Mouse (Mus musculus): ENCODE data around the gene Dpep3.

Gene Dpep3

DNA sequence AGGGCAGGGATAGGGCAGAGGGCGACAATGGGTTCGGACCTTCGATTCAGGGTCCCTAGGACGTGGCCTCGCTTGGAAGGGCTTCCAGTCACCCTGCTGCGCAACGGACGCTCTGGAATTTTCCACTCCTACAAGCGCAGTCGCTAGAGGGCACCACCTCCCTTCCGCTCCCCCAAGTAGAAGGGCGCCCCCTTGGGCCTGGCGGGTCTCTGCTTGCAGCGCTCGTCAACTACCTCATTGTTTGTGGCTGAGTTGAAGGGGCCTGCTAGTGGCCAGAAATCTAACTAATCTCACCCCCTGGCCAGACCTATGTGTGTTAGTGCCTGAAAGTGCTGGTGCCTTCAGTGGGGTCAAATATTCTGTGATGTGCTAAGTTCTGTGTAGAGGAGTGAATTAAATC, at the start of gene Dpep3:
TSS of gene Dpep3 (minus strand) at position 105 of the 400 bp plus-strand sequence.
- WGBS: 89% methylated on average over 15 of the region's 15 CpGs

DNA sequence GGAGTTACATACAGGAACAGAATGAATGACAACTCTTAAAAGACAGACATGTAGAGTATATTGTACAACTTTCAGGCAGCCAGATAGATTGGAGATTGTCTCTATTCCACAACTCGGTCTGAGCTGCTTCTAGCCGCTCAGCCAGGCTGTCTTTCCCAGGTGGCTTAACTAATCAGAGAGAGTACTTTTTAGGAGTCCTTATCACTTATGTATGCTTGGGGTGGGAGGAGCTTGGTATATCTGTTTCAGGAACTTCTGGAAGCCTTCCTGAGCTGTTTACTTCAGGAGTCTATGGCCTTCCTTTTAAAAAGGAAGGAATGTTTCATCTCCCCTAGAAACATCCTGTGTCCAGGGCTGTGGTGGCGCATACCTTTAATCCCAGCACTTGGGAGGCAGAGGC, 38.8 kb upstream of the Dpep3 start:
- WGBS: 91% methylated on average over 3 of the region's 3 CpGs

DNA sequence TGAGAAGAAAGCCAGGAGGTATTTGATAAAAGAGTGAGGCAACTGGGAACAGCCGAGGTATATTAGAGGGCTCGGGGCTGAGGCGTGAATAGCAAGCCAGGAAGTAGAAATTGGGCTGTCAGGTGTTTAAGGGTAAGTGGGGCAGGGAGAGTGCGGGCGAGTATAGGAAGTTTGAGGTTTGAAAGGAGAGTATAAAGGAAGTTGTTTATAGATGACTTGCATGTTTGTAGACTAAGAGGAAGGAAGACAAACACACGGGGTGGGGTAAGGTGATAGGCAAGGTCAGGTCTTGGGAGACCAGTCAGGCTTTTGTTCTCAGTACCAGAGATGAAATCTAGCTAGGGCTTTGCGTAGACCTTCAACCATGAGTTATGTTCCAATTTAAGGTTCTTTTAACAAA, 37.9 kb upstream of the Dpep3 start:
- WGBS: 88% methylated on average over 7 of the region's 7 CpGs

DNA sequence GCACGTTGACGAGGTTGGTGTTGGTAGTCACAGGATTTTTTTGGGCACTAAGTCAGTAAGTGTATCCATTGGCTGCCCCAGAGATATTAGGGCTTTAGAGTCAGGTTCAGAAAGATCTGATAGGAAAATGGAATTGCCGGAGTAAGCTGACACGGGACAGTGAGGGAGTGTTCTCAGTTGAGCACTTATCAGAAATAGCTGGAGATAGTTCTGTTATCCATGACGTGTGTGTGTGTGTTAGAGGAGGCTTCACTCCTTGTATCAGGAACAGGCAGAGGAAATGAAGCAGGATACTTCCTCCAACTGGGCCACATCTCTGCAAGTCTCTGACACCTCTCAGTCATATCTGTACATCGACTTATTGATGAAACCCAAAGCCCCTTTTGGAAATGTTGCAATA, 37.1 kb upstream of the Dpep3 start:
- 91% methylated on average over 6 of the region's 6 CpGs for WGBS

DNA sequence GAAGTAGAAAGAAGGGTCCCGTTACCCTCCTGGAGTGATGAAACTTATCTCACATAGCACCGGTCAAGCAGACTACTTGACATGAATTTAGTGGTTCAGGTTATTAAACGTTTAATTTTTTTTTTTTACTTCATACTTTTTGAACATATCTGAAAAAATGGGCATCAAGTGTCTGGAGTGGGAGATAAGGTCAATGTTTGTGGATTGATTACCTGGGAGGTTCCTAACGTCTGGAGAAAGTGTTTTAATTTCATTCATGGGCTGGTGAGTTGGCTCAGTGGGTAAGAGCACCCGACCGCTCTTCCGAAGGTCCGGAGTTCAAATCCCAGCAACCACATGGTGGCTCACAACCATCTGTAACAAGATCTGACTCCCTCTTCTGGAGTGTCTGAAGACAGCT, 33.0 kb upstream of the Dpep3 start:
- WGBS: 84% methylated on average over 8 of the region's 8 CpGs

DNA sequence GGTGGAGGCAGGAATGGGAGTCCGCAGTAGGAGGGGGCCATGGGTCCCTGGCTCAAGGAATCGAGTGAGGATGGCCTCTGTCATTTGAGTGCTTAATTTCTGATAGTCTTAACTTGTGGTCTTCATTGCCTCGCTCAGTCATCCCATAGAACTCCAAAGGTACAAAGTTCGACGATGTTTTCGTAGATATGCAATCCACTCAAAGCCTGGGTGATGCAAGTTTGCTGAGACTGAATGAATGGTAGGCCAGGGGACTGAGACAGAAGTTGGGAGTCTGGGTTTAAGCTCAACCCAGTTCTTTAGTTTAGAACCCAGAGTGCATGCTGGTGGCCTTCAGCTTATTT, 32.4 kb upstream of the Dpep3 start, which contains the start of gene Ddx28:
TSS of gene Ddx28 (minus strand) at position 240 of the 344 bp plus-strand sequence.
- WGBS: under 1% methylated on average over 6 of the region's 6 CpGs

DNA sequence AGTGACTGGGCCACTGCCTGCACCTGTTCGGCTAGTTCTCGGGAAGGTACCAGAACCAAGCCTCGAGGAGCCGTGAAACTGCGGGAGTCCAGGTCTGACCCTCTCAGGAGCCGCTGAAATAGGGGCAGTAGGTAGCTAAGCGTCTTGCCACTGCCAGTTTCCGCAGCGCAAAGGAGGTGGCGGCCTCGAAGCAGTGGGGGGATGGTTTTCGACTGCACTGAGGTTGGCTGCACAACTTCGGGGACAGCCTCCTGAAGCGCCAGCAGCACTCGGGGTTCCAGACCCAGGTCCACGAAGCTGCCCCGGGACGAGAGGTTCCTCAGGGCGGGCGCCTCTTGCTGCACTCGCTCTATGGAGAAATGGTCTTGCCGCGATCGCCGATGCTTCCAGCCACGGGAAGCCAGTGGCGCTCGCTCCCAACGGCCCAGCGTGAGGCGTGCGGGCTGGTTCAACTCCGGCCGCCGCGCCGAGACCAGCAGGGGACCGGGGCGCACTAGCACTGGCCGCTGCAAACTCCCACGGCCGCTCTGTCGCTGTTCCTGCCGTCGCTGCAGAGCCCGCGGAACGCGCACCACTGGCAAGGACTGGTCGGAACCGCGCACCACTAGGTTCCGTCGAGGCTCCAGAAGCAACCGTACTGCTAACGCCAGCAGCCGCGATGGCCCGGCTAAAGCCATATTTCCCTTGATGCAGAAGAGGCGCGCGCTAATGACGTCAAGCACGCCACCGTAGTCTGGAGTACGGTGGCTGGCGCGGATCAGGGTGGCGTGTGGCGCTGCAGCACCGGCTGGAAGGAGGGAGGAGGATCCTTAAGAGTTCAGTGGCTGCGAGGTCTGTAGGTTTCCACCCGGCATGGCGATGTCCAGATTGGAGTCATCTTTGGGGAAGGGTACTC, 31.8 kb upstream of the Dpep3 start:
- WGBS: 1% methylated on average over 74 of the region's 74 CpGs

DNA sequence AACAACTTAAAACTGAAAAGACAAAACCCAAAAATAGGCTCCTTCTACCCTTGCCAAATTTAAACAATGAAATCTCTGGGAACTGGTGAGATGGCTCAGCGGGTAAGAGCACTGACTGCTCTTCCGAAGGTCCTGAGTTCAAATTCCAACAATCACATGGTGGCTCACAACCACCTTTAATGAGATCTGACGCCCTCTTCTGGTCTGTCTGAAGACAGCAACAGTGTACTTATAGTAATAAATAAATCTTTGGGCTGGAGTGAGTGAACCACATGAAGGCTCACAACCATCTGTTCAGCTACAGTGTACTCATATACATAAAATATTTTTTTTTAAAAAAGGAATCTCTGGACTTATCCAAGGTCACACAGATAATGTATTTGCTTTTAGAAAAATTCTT, 28.7 kb upstream of the Dpep3 start:
- WGBS: 66% methylated on average over 3 of the region's 3 CpGs

DNA sequence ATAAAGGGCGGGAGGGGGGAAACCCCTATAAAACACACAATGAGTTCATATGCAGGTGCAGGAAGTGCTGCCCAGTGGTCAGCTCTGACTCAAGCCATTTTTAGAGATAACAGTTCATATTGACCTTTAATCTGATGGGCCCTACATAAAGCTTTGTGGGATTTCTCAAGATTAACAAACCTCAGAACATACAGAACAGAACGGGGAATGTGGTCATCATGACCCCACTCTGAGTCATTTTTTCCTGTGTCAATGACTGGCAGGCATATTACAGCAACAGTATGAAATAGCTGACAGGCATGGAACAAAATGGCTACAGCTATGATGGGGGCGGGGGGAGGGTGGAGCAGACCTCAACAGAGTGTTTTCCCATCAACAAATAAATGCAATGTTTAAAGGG, 27.9 kb upstream of the Dpep3 start:
- WGBS: 76% methylated on average over 3 of the region's 3 CpGs

DNA sequence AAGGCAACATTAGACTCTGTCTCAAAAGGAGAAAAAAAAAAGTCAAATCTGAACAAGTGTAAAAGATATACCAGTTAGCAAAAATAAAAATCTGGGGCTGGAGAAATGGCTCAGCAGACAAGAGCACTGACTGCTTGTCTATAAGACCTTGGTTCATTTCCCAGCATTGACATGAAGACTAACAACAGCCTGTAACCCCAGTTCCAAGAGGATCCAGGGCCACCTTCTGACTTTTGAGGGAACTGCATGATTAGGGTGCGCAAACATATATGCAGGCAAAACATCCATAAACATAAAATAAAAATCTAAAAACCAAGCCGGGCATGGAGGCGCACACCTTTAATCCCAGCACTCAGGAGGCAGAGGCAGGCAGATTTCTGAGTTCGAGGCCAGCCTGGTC, 27.2 kb upstream of the Dpep3 start:
- 90% methylated on average over 4 of the region's 4 CpGs for WGBS

DNA sequence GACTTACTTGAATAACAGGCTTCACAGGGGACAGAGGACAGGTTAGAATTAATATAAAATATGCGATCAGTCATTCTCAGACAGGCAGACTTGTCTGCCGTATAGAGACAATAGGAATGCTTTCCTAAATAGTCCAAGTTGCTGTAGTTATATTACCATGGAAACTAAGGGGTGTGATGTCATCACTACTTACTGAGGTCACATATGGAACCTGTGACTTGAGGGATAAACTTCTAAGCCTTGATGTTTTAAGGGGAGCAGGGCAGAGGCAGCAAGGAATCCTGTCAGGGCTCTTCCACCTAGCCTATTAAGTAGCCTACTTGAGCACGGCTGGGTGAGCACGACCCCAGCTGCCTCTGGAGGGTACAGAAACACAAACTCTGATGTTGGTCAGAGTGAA, 26.6 kb upstream of the Dpep3 start, which contains the start of gene Dpep2nb:
TSS of gene Dpep2nb (minus strand) at position 101 of the 400 bp plus-strand sequence.
- 78% methylated on average over 4 of the region's 4 CpGs for WGBS

DNA sequence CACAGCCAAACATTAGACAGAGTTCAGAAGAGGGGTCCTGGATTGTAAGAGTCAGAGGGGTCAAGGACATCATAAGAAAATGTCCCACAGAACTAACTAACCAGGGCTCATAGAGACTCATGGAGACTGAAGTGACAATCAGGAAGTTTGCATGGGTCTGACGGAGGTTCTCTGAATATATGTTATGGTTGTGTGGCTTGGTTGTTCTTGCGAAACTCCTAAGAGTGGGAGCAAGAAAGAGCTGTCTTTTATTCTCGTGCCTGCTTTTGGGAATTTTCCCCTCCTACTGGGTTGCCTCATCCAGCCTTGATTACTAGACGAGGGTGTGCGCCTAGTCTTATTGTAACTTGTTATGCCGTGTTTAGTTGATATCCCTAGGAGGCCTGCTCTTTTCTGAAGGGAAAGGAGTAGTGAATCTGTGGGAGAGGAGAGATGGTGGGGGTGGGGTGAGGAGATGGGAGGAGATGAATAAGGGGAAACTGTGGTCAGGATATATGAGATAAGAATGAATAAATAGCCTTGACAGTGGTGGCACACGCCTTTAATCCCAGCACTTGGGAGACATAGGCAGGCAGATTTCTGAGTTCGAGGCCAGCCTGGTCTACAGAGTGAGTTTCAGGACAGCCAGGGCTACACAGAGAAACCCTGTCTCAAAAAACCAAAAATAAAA, 25.4 kb upstream of the Dpep3 start:
- 74% methylated on average over 8 of the region's 8 CpGs for WGBS

DNA sequence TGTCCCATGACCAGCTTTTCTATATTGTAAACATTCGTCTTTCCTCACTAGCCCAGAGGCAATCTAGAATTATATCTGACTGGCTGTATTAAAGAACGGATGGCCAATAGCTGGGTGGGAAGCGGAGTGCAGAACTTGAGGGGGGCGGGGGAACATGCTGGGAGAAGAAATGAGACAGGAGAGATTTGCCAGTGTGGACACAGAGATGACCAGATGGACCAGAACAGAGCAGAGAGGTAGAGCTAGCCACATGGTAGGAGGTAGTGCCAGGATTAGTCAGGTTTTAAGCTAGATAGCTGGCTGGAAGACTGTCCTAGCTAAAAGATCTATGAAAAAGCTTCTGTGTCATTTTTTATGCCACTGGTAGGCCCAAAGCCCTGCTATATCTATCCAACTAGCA, 22.7 kb upstream of the Dpep3 start:
- WGBS: 86% methylated on average over 4 of the region's 4 CpGs

DNA sequence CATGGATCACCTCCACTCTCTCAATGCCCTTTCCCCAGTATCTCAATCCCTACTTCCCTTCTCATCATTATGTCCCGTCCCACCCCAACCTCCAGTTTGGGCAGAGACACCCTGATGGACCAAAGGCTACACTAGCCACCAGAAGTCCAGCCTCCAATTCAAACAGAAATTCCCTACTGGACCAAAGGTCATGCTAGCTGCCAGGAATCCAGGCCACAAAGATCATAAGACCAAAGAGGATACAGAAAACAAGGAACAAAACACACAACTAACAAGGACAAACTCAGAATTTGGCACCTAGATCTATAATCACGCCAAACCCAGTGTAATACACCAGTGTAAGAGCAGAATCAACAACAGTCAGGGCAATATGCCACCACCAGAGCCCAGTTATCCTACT, 19.7 kb upstream of the Dpep3 start:
- 87% methylated on average over 2 of the region's 2 CpGs for whole genome bisulfite sequencing

DNA sequence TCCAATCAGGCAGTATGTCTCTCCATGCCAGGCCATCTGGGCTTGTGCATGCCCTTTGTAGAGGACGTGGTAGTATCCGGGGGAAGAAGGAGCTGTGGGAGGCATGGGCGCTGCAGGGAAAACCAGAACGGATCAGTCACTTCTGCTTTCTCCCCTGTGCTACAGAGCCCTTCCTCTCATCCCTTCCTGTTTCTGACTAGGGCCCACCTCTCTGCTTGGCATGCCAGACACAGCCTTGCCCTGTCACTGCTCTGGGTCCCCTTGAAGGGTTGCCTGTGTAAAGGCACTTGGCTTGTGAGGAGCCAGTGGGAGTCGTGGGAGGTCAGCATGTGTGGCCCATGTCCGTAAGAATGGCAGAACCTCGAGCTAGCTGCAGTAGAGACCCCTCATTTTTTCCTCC, 17.1 kb upstream of the Dpep3 start:
- whole genome bisulfite sequencing: 70% methylated on average over 7 of the region's 7 CpGs

DNA sequence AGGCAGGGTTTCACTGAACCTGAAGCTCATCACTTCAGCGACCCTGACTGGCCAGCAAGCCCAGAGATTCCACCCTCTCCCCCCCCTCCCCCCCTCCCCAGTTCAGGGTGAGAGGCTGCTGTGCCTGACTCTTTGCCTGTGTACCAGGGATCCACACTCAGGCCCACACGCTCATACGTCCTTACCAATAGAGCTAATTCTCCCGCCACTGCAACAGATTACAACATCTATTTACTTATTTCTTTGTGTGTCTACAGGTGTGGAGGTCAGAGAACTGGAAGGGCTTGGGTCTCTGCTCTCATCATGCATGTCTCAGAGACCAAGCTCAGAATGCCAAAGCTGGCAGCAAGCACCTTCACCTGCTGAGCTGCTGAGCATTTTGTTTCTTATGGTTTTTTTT, 14.0 kb upstream of the Dpep3 start:
- 67% methylated on average over 4 of the region's 4 CpGs for WGBS

DNA sequence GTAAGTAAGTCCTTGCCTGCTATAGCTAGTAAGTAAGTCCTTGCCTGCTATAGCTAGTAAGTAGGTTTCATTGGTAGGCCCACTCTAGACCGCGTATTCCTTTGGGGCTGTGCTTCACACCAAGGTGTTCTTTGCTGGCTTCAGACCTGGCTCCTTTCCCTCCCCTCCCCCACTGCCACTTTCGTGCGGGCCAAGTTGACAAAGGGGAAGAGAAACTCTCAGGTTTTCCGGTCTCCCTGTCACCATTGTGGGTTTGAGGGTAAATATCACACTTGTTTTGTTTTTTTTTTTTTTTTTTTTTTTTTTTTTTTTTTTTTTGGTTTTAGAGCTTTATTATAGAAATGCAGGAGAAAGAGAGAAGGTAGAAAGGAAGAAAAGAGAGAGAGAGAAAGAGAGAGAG, 13.3 kb upstream of the Dpep3 start:
- 72% methylated on average over 5 of the region's 5 CpGs for WGBS

DNA sequence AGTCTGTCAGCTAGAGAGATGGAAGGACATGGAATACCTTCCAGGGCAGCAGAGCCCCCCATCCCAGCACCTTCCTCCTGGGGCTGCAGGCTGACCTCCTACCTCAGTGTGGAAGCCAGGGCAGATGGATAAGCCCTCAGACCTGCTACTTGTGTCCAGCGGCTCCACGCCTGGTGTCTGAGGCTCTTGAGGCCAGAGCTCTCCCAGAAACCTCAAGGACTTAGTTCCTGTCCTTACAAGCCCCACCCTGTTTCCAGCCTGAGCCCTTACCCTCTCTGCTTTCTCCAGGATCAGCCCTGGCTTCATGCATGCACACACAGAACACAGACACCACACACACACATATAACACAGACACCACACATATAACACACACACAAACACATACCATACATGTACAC, 12.3 kb upstream of the Dpep3 start:
- 91% methylated on average over 2 of the region's 2 CpGs for WGBS

DNA sequence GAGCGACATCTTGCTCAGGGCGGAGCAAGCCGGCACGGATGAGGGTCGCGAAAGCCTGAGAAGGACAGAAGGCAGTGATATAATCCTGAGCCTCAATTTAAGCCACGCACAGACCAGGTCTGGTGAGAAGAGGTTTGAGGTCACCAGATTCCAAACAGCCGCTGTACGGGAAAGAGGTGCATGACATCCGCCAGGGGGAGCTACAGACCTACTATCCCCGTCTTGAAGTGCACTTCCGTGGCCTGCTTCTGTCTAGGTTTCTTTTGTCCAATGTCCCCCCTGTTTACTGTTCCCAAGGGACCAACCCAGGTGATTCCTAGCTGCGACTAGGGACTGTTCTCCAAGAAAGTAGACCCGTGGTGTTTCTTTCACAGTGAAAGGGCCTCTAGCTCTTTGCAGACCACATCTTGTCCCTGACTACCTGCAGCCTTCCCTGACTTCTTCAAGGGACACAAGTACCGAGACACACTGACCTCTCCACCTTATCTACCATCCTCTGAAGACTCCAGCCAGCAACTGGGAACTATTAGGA, 11.7 kb upstream of the Dpep3 start, which contains the start of gene Dus2:
TSS of gene Dus2 (plus strand) at position 482 of the 532 bp plus-strand sequence.
- 16% methylated on average over 15 of the region's 15 CpGs for WGBS

DNA sequence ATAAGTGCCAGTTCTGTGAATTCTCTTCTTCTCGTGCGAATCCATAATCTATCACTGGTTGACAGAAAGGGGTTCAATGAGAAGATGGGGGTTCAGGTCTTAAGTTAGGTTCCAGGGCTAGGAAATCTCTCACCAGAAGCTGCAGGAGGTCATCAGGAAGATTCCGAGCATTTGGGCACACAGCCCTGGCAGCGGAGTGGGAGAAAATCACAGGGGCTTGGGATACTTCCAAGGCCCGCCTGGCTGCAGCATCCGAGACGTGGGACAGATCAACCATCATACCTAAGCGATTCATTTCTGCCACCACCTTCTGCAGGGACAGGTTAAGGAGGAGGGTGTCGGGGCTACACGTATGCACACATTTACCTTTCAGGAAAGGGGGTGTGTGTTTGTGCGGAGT, 9.3 kb upstream of the Dpep3 start:
- 83% methylated on average over 11 of the region's 11 CpGs for whole genome bisulfite sequencing

DNA sequence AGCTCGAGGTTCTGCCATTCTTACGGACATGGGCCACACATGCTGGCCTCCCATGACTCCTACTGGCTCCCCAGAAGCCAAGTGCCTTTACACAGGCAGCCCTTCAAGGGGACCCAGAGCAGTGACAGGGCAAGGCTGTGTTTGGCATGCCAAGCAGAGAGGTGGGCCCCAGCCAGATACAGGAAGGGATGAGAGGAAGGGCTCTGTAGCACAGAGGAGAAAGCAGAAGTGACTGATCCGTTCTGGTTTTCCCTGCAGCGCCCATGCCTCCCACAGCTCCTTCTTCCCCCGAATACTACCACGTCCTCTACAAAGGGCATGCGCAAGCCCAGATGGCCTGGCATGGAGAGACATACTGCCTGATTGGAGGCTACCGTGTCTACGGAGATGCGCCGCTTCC, 4.2 kb upstream of the Dpep3 start:
- WGBS: 72% methylated on average over 11 of the region's 11 CpGs

DNA sequence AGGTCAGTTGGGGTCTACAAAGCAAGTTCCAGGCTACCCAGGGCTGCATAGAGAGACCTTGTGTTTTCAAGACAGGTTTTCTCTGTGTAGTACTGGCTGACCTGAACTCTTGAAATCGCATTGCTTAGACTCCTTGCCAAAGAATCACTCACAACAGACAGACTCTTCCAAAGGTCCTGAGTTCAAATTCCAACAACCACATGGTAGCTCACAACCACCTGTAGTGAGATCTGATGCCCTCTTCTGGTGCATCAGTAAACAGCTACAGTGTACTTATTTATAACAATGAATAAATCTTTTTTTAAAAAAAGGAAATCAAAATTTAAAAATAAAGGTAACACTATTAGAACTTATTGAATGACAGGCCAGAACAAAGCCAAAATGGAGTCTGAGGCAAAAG, 1.9 kb upstream of the Dpep3 start:
- whole genome bisulfite sequencing: 92% methylated on average over 1 of the region's 1 CpGs

DNA sequence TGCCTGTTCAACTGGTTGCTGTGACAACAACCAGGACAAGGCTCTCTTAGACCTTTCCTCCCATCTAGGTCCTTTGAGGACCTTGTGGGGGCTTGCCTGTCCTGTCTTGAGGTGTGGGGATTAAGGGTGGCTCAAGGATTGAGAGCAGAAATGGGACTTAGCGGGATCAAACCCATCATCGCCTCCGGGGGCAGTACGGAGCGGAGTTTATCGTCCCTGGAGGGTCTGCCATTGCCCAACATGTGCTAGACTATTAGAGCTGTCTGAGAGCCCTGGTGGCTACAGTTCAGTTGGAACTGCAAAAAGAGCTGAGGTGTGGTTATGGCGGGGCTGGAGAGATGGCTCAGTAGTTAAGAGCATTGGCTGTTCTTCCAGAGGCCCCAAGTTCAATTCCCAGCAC, 3.9 kb downstream of the Dpep3 start:
- 79% methylated on average over 7 of the region's 7 CpGs for whole genome bisulfite sequencing
